Mouse (Mus musculus) c-Kit-positive CD71-positive TER-119-positive erythroid progenitor cells, embryonic 14.5 days (primary cell): Measurements from ENCODE around the gene Sdk2.

Experiments used
- DNase-seq: peaks from one replicate; pipeline ENCODE4 v3.0.0-alpha.2; 2013; ENCODE audit warnings: low spot score

Gene Sdk2

DNA sequence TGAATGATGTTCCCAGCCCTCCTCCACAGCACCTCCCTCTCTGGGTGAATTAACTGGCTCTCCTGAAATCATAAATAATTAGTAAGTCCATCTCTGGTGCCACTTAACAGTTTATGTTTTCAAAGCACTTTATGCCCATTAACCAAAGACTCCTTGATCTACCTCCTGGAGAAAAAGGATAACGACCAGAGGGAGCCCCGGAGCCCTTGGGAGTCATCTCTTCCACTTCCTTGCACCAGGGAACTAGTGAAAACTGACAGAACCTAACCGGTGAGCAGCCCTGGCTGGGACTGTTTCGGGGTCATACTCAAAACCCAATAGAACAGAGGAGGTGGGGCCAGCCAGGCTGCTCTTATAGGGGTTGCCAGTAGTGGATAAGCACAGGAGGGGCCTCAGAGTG, 22.5 kb downstream of the Sdk2 start:
- no peak for DNase-seq

DNA sequence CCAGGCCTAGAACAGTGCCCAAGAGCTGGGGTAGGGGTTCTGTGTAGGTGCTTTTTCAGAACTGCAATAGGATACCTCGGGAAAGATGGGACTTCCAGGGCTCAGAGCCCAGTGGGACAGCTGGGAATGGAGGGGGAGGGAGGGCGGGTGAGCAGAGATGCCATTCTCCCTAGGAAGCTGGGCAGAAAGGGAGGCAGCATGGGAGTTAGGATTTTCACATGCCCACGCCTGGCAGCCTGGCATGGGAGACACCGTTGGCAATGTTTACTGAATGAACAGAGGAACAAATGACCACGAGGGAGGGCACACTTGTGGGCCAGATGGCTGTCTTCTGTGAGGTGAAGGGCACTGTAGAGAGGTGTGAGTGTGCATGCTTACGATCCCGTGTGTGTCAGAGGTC, 23.3 kb downstream of the Sdk2 start:
- DNase-seq = no peak

DNA sequence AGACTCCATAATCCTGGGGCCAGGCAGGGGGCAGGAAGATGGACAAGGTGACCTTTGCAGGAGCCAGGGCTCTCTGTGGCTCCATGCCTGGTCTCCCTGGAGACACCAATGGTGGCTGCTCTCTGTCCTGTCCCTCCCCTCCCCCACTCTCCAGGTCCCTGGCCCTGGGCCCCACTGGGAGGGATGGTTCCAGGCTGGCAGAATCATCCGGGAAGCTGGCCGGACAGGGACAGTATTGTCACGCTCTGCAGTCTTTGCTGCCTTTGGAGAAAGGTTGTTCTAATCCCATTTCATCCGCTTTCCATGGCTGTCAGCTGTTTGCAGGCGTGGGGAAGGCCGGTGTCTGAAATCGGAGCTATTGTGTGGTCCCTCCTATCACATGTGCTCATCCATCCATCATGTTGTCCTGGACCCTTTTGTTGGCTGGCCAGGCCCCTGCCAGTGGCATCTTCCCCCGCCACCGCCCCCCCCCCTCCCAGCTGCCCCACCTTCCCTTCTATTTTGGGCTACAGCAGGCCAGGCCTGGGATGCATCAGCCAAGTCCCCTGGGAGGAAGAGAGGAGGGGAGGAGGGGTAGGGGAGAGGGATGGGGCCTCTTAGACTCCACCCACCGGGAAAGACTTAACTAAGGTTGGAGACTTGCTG, 26.3 kb downstream of the Sdk2 start:
- no peak for DNase-seq

DNA sequence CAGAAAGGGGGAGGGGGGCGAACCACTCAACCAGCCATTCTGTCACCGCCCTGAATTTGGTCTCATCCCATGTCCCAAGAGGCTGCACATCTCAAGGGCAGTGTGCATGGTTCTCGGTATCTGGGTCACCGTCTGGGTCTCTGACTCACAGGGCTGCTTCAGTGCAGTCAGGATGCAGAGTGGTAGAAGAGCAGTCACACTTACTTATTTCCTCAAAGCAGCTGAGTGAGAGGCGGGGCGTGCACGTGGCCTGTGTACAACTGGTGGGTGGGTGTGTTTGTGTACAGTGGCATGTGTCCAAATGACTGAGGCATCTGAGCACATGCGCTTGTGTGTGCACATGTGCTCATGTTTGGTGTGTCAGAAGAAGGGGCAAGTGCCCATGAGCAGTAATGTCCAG, 28.8 kb downstream of the Sdk2 start:
- DNase-seq = no peak

DNA sequence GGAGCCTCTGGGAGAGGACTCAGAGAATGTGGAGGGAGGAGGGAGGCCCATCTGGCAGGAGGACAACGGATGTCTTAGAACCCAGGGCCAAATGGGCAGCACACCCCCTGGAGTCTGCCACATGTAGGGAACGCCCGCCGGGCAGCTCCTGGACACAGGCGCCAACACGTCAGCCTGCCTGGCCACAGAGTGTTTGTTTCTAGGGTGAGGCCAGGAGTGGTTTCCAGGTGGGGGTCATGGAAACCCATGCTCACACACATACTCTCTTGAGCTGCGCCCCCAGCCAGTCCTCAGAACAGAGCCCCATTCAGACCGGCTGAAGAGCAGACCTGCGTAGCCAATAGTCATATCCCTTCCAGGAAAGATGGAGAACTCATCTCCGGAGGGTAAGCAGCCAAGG, 35.4 kb downstream of the Sdk2 start:
- DNase-seq = no peak

DNA sequence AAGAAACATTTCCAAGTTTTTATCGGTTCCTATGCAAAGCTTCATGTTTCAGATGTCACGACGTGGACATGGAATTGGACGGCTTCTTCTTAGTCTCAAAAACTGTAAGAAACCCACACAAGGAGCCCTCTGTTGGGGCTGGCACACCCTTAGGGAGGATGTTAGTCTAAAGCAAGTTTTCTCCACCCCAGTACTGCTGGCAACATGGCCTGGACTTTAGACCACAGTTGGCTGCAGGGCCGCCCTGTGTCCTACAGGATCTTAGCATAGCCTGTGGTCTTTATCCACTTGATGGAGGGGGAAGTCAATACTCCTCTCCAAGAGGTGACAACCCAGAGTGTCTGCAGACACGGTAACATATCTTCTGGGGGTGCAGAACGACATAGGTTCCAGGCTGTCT, 36.6 kb downstream of the Sdk2 start:
- no peak for DNase-seq

DNA sequence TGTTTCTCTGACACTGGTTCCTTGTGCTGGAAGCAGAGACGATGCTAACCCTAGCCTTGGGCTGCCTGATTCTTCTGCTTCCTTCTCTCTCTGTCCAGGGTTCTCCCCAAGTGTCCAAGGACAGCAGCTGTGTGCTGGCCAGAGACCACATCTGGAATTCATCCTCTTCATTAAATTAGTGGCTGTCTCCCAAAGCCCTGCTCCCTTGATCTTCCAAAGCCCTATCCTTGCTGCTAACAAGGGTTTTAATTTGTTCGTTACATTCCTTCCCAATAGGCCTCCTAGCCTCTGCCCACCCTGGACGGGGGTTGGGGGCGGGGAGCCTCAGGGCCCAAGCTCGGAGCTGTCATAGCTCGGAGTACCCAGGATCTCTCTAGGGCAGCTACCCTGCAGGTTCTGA, 38.3 kb downstream of the Sdk2 start:
- DNase-seq = no peak

DNA sequence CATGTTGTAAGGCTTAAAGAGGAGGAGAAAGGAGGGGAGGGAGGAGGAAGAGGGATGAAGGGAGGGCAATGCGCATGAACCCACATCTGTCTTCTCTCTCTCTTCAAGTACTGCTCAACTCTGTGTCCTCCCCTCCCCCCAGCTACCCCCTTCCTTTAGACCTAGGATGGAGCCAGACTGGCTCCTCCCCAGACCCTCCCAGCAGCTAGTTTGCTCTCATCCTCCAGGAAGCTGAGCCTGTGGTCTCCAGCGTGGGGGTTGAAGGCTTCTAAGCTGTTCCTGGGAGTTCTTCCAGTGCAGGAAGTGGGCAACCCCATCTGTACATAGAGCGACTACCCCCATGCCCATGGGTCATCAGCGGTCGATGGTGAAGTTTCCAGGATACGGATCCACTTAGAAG, 38.8 kb downstream of the Sdk2 start:
- no peak for DNase-seq

DNA sequence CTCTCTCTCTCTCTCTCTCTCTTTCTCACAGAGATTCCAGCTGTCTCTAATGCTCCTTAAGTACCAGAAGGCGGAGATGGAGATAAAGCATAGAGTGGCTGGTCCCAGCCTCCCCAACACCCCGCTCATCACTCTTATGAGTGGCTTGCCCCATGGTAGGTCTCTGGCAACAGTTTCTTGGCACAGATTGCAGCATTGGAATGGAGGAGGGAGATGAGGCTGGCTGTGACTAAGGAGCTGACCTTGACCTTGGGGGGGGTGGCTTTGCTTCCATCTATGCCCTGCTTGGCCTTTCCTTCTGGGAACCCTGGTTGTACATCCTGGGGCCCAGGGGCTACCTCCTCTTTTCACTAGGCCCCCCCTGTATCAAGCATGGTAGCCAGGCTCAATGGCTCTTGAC, 41.8 kb downstream of the Sdk2 start:
- no peak for DNase-seq

DNA sequence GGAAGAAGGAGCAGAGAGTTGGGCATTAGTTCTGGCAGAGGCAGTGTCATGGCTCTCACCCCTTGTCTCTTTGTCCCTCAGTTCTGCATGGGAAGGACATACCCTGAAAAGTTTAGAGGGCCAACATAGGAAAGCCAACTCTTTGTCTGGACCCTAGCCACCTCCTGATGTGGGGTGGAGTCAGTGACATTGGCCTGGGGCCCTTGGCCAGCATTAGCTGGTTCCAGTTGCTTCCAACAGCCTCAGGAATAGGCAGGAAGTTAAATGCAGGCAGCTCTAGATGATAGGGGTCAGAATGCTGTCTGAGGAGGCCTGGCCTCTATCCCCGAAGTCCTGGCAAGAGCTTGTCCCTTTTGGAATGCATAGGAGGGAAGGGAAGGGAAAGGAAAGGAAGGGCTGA, 42.9 kb downstream of the Sdk2 start:
- no peak for DNase-seq

DNA sequence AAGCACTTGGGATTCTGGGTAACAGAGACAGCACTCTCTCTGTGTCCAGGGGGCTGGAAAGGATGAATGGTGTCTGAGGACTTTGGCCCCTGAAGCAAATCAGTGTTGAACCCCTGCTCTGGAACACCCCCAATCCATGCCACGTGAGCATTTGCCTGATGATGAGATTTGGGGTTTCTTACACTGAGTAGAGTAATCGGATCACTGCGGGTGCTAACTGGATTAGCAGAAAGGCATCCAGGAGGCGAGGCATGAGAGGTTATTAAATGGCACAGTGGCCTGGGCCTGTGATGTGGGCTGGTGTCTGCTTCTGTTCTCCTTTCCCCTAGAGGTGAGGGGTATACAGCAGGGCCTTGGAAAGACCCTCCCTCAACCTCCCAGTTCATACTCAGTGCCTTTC, 44.7 kb downstream of the Sdk2 start:
- no peak for DNase-seq

DNA sequence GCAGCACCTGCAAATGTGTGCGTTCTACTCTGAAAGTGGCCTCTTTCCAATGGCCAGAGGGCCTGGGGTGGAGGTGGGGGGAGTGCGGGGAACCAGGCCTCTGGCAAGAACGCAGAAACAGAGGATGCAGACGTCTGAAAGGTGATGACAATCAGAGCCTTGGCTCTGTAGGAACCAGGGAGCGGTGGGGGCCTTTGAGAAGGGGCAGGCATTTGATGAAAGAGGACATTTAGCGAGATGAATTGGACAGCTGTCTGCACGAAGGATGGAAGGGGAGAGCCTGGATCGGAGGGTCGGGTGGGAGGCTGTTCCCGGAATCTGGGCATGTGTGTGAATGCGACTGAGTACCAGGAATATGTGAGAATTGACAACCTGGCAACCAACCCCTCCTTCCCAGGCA, 47.8 kb downstream of the Sdk2 start:
- DNase-seq = no peak

DNA sequence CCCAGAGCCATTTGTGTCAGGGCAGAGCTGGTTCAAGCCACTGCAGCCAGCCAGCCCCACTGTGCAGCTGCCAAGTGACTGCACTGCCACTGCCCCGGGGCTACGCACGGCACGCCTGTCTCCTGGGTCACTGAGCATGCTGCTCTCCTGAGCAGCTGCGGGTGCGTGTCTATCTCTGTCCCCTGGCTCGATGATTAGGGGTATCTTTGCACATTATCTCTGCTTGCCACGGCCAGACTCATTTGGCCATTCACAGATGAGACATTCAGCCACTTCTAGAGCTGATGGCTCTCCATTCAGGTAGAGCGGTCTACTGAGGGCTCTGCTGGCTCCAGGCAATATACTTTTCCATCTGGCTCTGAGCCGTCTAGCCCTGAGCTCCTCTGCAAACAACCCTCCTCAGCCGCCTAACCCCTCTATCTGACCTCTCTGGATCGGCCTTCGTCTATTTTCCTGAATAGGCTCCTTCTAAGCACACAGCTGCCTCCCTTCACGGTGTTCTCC, 49.9 kb downstream of the Sdk2 start:
- DNase-seq = no peak

DNA sequence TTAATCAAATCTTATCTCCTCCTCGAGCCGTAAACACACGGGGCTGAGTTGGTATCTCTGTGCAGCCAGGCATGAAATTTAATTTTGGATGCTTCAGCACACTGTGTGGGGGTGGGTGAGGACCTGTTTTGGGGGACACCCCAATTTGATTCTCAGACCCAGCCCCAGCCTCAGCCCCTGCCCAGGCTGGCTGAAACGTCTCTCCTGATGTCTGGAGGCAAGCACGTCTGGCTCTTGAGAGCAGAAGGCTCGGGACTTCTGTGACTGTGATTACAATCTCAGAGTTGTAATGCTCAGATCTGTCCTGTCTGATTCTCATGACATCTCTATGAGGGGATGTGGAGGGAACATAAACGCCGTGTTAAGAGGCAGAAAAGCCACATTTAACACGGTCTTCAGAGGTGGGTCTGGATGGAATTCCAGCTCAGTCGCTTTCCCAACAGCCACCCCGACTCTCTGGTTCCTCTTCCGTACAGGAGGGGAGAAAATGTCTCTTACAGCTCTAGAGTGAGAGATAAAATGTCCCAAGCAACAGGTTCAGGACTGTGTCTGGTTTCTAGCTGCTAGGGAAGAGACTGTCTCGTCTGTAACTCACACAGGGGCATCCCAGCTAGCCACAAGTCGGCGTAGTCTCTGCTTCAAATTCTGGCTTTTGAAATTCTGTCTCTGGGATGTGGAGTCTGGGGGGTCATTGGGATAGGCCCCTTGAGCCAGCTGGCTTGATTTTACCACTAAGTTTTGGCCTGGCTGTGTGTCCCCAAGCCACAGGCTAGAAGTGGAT, 50.5 kb downstream of the Sdk2 start:
- no peak for DNase-seq

DNA sequence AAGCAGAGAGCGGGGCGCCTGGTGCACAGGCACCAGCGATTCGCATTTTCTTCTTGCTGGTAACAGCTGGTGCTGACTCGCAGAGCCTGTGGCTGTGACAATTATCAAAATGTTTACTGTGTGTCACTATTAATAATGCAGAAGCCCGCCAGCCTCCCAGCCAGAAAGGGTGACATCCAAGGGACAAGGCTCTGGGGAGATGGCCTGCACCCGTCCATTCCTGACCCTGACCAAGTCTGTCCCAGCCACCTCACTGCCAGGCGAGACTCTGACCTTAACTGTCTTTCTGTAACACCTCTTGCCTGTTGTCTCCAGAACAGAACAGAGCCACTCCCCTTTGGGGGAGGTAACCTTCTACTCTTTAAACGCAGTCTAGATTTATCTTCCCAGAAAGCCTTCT, 55.3 kb downstream of the Sdk2 start:
- DNase-seq = no peak

DNA sequence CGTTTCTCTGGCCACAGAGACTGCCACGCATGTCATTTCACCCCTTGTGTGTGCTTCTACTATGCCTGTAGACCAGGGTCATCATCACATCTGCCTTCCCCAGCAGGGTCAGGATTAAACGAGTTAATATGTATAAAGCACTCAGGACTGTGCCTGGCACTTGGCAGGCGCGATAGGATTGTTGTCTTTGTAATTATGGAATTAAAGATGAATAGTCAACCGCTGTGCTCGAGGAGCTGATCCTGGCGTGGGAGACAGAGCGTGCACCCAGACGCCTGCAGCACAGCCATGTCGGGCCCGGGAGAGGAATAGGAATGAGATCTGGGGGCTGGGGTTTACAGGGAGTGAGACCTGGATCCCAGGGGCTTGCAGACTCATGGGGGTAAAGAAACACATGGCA, 61.0 kb downstream of the Sdk2 start:
- no peak for DNase-seq

DNA sequence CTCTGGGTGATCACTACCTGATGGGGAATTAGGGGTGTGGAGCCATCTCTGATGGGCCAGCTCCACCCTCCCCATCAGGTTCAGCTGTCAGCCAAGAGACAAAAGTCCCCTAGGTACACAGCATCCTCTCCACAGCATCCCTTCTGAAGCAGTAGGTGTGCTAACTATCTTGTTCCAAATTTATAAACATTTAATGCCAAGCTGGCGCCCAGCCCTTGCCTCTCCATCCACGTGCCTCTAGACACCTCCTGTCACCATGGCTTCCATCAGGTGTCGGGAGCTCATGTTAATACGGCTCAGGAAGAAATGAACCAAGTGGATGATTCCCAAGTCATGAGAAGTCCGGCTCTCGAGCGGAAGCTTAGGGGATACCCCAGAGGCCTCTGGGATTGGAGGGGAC, 62.2 kb downstream of the Sdk2 start:
- no peak for DNase-seq

DNA sequence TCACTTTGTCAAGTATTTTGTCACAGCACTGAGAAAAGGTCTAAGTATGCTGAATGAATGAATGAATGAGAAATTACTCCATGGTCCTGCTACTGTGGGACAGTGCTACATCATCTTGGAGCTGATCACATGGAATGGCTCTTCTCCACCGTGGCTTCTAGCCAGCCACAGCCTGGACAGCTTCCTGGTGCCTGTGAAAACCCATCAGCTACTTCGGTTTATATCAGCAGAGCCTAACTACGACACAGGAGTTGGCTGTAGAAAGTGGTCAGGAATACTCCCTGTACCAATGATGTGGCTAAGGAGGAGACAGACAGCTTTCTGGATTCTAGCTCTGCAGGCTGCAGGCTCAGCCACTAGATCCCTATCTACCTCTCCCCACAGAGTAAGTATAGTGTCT, 63.7 kb downstream of the Sdk2 start:
- DNase-seq = no peak

DNA sequence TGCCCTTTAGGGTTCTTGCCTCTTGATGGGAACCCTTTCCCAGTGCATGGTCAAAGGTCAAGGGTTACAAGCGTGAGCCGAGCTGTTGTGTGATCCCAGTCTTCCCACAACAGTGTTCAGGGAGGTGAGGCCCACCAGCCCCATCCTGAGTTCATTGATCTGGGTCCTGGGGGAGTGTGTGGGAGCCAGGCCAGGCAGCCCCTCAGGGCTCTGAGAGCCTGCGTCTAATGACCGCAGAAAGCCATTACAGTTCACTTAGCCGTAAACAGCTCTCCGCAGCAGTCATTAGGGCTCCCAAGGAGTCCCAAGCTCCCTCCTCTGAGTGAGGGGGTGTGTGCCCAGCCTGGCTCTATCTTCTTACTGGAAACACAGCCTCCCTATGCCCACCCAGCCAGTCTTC, 66.8 kb downstream of the Sdk2 start:
- DNase-seq = no peak

DNA sequence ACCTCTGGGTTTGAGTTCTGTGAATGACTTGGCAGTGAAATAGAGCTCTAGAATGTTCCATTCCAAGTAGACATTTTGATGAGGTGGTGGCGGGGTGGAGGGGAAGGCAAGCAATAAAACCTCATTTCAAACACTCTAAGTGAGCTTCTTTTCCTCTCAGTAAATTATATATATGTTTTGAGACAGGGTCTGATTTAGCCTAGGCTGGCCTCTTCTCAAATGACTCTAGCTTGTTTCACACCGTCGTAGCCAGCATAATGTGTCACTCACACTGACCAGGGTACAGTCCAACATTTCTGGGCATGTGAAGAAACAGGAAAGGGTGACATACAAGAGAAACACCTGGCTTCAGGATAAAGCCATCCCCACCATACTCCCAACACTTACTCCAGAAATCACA, 68.1 kb downstream of the Sdk2 start:
- no peak for DNase-seq

DNA sequence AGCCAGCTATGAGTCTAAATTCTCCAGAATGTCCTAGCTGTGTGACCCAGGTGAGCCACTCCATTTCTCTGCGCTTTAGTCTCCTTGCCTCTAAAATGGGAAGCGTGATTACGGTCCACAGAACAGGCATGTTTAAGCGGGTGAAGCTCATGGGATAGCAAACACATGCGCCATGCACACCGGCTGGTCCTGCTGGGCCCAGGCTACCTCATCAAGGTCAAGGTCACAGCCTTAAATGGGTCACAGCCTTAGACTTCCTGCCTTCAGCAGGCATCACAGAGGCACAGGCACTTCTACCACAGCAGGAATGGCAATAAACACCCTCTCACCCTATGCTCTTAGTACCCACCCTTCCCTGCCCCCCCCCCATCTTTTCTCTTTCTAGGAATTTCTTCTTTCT, 72.9 kb downstream of the Sdk2 start:
- no peak for DNase-seq

DNA sequence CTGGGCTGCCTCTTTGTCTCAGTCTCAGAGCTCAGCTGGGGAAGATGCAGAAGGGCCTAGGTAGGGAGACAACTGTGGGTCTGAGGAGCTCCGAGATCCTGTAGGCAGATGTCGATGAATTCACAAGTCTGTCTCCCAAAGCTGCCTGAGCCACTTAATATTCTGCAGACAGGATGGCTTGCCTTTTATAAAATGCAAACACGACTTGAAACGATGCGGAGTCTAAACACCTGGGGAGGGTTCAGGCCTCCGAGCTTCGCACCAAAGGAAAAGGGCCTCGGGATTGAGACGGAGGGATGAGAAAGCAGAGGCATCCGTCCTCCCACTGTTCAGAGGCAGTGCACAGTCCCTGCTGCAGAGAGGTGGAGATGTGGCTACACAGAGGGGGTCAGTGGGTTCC, 74.0 kb downstream of the Sdk2 start:
- DNase-seq = no peak

DNA sequence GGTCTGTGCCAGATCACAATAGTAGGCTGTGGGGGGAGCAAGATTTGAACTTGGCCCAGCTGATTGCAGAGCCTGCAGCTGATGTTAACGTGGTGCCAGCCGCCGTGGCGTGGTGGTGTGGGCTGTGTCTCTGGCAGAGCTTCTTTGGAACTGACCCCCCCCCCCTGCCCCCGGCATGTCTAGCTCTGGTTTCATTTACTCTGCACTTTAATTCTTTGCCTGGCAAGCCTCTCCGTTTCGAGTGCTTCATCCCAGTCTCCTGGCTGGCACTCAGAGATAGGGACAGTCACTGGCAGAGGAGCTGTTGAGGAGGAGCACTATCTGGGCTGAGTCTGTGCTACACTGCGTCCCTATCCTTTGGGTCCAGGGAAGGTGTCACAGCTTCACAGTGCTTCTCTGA, 75.0 kb downstream of the Sdk2 start:
- DNase-seq = no peak

DNA sequence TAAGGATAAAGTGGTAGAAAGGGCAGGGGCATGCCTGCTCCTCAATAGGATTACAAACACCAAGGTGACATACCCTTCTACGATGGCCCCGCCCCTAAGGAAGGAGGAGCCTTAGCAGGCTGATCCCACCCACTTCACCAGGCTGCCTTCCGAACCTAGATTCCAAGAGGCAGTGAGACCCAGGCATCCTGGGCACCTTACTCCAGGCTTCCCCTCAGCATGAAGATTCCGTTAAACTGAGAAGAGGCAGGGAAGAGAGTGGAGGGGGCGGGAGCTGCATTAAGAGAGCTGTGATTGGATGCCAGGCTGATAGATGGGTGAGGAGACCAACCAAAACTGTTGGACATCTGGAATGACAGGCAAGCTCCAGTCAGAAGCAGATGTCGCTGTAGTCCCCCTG, 76.4 kb downstream of the Sdk2 start:
- DNase-seq = peak; percentile 6
